Mouse (Mus musculus) large intestine, adult 2 months (tissue): ENCODE results near the gene Sh3gl1. TPM values are rescaled to one million over a fixed set of nuclear protein-coding genes. Genes with fewer than 3 reads are reported as not detected.
A peak's percentile ranks its signal among the peaks of the same experiment; 100 is the strongest.

Experiments used
- DNase-seq: peaks from one replicate; pipeline ENCODE4 v3.0.0-alpha.2; 2012; ENCODE audit warnings: low read depth, low spot score
- WGBS: fragments of 180-500 bp; shearing (Covaris S2); methylation state at CpG from one replicate; pipeline ENCODE4 v1.1.7; 2018; 5-methylcytosine and 5-hydroxymethylcytosine counted together
- polyA plus RNA-seq: library from polyadenylated mRNA; depleted of rRNA; stranded (reverse); fragments of >200 nt; gene quantifications from 2 replicates; pipeline ENCODE4 v1.2.3, GENCODE M21; 2012

Gene Sh3gl1
- polyA plus RNA-seq, 1 experiment = 56.9 TPM

- 90% methylated on average over 4 of the region's 4 CpGs for WGBS
Observed at GRCm38 (mm10) chr17:56022989-56023290, 13.5 kb downstream of the Sh3gl1 start.

GRCm38 (mm10) chr17:56022131-56022988, 14.1 kb downstream of the Sh3gl1 start:
- 78% methylated on average over 2 of the region's 2 CpGs for WGBS
- no peak for DNase-seq

More at GRCm38 (mm10) chr17:56022989-56023290, 13.5 kb downstream of the Sh3gl1 start:
- no peak for DNase-seq

GRCm38 (mm10) chr17:56021161-56021910, 15.1 kb downstream of the Sh3gl1 start:
- WGBS = 68% methylated on average over 4 of the region's 4 CpGs
- DNase-seq = no peak

- 86% methylated on average over 6 of the region's 6 CpGs for WGBS
- DNase-seq = no peak
Observed at GRCm38 (mm10) chr17:56020400-56021084, 15.9 kb downstream of the Sh3gl1 start.

- 62% methylated on average over 20 of the region's 20 CpGs for WGBS
- no peak for DNase-seq
Observed at GRCm38 (mm10) chr17:56018347-56019131, 17.9 kb downstream of the Sh3gl1 start.

- WGBS = 87% methylated on average over 7 of the region's 7 CpGs
- DNase-seq = no peak
Observed at GRCm38 (mm10) chr17:56017848-56018247, 18.6 kb downstream of the Sh3gl1 start.

- DNase-seq = no peak
- WGBS = 77% methylated on average over 15 of the region's 15 CpGs
Observed at GRCm38 (mm10) chr17:56016793-56017785, 19.3 kb downstream of the Sh3gl1 start.

- no peak for DNase-seq
- 86% methylated on average over 8 of the region's 8 CpGs for WGBS
Observed at GRCm38 (mm10) chr17:56016382-56016781, 20.1 kb downstream of the Sh3gl1 start.

GRCm38 (mm10) chr17:56015293-56015692, 21.1 kb downstream of the Sh3gl1 start:
- WGBS = 90% methylated on average over 9 of the region's 9 CpGs
- DNase-seq = no peak

- 87% methylated on average over 7 of the region's 7 CpGs for WGBS
- no peak for DNase-seq
Observed at GRCm38 (mm10) chr17:56011441-56011840, 25.0 kb downstream of the Sh3gl1 start.

- WGBS = 5% methylated on average over 9 of the region's 9 CpGs
- DNase-seq = peak; percentile 48
Observed at GRCm38 (mm10) chr17:56010681-56011080, 25.8 kb downstream of the Sh3gl1 start.

GRCm38 (mm10) chr17:56010255-56010654, 26.2 kb downstream of the Sh3gl1 start:
- DNase-seq = no peak
- WGBS = 67% methylated on average over 14 of the region's 14 CpGs

GRCm38 (mm10) chr17:56009962-56010240, 26.5 kb downstream of the Sh3gl1 start:
- no peak for DNase-seq
- 53% methylated on average over 2 of the region's 2 CpGs for WGBS

- peak; percentile 71 for DNase-seq
- WGBS = 1% methylated on average over 59 of the region's 62 CpGs
Observed at GRCm38 (mm10) chr17:56009088-56009961, 27.1 kb downstream of the Sh3gl1 start.

GRCm38 (mm10) chr17:56008356-56009087, 27.9 kb downstream of the Sh3gl1 start:
- under 1% methylated on average over 21 of the region's 21 CpGs for WGBS
- DNase-seq = peak; percentile 98

- WGBS = 28% methylated on average over 14 of the region's 14 CpGs
- no peak for DNase-seq
Observed at GRCm38 (mm10) chr17:56007444-56008355, 28.7 kb downstream of the Sh3gl1 start.
